Mouse (Mus musculus): ENCODE measurements around the gene Tdrd3.

GRCm38 (mm10) chr14:87569471-87569870 is 153.0 kb downstream of the Tdrd3 start:
- TF ChIP-seq POLR2A (IDR thresholded peaks at IDR 0.05; ENCODE audit: borderline replicate concordance, low read depth, low read length) (no peak), CTCF (IDR thresholded peaks at IDR 0.05; ENCODE audit: low read depth, low read length) (no peak)
